Mouse (Mus musculus): ENCODE data around the gene Fmo6. TPM values are rescaled to one million over a fixed set of nuclear protein-coding genes. Genes with fewer than 3 reads are reported as not detected.

Gene Fmo6
- not detected for polyA plus RNA-seq (2012; fragmentation: generic; extraction: Trizol)
- long read RNA-seq, experiment 1: 0 reads
- long read RNA-seq, experiment 2: 0 reads

DNA sequence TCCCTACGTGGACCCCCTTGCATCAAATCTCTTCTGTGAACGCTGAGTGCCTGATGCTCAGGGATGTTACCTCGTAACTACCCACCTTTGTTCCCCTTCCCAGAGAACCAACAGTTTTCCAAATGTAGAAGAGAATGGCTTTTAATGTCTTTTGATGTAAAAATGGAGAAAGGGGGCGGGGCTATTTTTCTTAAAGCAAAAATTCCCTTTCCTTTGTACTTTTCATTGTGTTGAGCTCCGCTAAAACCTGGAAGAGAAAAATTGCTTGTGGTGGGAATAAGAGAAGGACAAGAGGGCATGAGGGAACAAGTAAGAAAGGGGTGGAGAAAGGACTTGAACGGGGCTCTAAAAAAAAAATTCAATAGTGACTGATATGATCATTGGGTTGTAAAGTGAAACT lies at the start of gene Fmo6:
TSS of gene Fmo6 (minus strand) at position 101 of the 400 bp plus-strand sequence.
- TF ChIP-seq MYOD1 (IDR thresholded peaks at IDR 0.05; ENCODE audit: control insufficient read depth, insufficient read length, low read depth) (no peak), MAX (IDR thresholded peaks at IDR 0.05) (no peak), MYOG (IDR thresholded peaks at IDR 0.05; ENCODE audit: control insufficient read depth, extremely low read depth, insufficient read length) (no peak), FOSL1 (IDR thresholded peaks at IDR 0.05; ENCODE audit: insufficient read depth, low read length, poor library complexity, severe bottlenecking) (no peak), CTCF (IDR thresholded peaks at IDR 0.05; ENCODE audit: control insufficient read depth, insufficient read depth, insufficient read length) (no peak), CEBPB (IDR thresholded peaks at IDR 0.05; ENCODE audit: low read depth) (no peak), USF1 (IDR thresholded peaks at IDR 0.05; ENCODE audit: low read depth) (no peak)
- Histone ChIP-seq H3K4me3 (ENCODE audit: insufficient read depth, poor library complexity, severe bottlenecking) (no peak within 1 kb of the TSS), H3ac (ENCODE audit: control insufficient read depth, insufficient read length, low read depth) (no peak within 1 kb of the TSS), H3K79me2 (ENCODE audit: control insufficient read depth, insufficient read depth) (no peaks in the 10 kb centered on the region), H3K79me3 (ENCODE audit: low read depth) (no peaks in the 10 kb centered on the region), H3K36me3 (ENCODE audit: control insufficient read depth, insufficient read depth) (no peaks in the 10 kb centered on the region), H3K27me3 (ENCODE audit: control insufficient read depth, insufficient read depth, insufficient read length) (no peaks in the 10 kb centered on the region)

DNA sequence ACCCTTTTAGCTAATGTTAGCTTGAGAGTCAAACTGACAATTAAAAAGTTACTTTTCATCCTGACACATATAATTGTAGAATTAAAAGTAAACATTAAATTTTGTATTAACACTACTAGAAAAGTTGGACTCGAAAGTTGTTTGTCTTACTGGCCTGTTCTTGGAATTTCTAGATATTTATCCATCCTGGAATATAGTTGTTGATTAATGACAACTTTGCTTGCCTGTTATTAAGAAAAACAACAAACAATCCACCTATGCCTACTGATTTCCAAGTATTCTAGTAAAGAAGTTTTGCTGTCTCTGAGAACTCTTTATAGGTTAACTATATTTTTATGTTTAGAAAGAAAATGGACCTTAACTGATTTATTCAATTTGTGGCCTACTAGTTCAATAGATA lies 49.5 kb upstream of the Fmo6 start:
- Histone ChIP-seq H3K79me3 (ENCODE audit: low read depth) (no peaks in the 10 kb centered on the region), H3ac (ENCODE audit: control insufficient read depth, insufficient read length, low read depth) (no peak overlapping the region), H3K79me2 (ENCODE audit: control insufficient read depth, insufficient read depth) (no peaks in the 10 kb centered on the region), H3K4me3 (ENCODE audit: insufficient read depth, poor library complexity, severe bottlenecking) (no peak overlapping the region), H3K27me3 (ENCODE audit: control insufficient read depth, insufficient read depth, insufficient read length) (no peaks in the 10 kb centered on the region), H3K36me3 (ENCODE audit: control insufficient read depth, insufficient read depth) (no peaks in the 10 kb centered on the region)
- no peak for TF ChIP-seq CTCF (IDR thresholded peaks at IDR 0.05; ENCODE audit: control insufficient read depth, insufficient read depth, insufficient read length)
- TF ChIP-seq FOSL1 (IDR thresholded peaks at IDR 0.05; ENCODE audit: insufficient read depth, low read length, poor library complexity, severe bottlenecking): no peak
- TF ChIP-seq CEBPB (IDR thresholded peaks at IDR 0.05; ENCODE audit: low read depth): no peak
- no peak for TF ChIP-seq MYOD1 (IDR thresholded peaks at IDR 0.05; ENCODE audit: control insufficient read depth, insufficient read length, low read depth)
- TF ChIP-seq USF1 (IDR thresholded peaks at IDR 0.05; ENCODE audit: low read depth): no peak
- TF ChIP-seq MYOG (IDR thresholded peaks at IDR 0.05; ENCODE audit: control insufficient read depth, extremely low read depth, insufficient read length): no peak
- no peak for TF ChIP-seq MAX (IDR thresholded peaks at IDR 0.05)

GRCm38 (mm10) chr1:162986121-162986748 lies 48.9 kb upstream of the Fmo6 start:
- no peaks in the 10 kb centered on the region for H3K79me3 ChIP-seq (ENCODE audit: low read depth)
- no peaks in the 10 kb centered on the region for H3K36me3 ChIP-seq (ENCODE audit: control insufficient read depth, insufficient read depth)
- no peak overlapping the region for H3ac ChIP-seq (ENCODE audit: control insufficient read depth, insufficient read length, low read depth)
- H3K4me3 ChIP-seq (ENCODE audit: insufficient read depth, poor library complexity, severe bottlenecking): no peak overlapping the region
- no peaks in the 10 kb centered on the region for H3K27me3 ChIP-seq (ENCODE audit: control insufficient read depth, insufficient read depth, insufficient read length)
- no peak for TF ChIP-seq USF1 (IDR thresholded peaks at IDR 0.05; ENCODE audit: low read depth)
- no peak for TF ChIP-seq MYOD1 (IDR thresholded peaks at IDR 0.05; ENCODE audit: control insufficient read depth, insufficient read length, low read depth)
- no peak for TF ChIP-seq CTCF (IDR thresholded peaks at IDR 0.05; ENCODE audit: control insufficient read depth, insufficient read depth, insufficient read length)
- TF ChIP-seq FOSL1 (IDR thresholded peaks at IDR 0.05; ENCODE audit: insufficient read depth, low read length, poor library complexity, severe bottlenecking): no peak
- TF ChIP-seq MYOG (IDR thresholded peaks at IDR 0.05; ENCODE audit: control insufficient read depth, extremely low read depth, insufficient read length): no peak
- TF ChIP-seq CEBPB (IDR thresholded peaks at IDR 0.05; ENCODE audit: low read depth): no peak
- TF ChIP-seq MAX (IDR thresholded peaks at IDR 0.05): no peak
- H3K79me2 ChIP-seq (ENCODE audit: control insufficient read depth, insufficient read depth): no peaks in the 10 kb centered on the region

DNA sequence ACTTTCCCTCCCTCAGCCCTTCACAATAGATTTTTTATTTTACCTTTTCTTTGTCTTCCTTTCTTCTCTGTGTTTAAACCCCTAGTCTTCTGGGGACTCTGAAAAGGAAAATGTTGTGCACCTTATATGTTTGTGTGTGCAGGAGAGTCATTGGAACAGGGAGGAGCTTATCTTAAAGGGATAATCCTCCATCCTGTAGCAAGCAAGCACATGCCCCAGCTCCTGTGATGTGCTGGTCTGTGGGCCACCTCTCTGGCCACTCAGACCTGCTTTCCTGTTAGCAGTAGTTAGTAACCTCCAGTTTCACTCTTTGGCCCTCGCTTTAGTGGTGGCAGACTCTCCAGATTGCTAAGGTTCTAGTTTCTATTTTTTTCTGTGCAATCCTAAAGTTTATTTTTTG lies 47.1 kb upstream of the Fmo6 start, which contains the start of gene Fmo3:
TSS of gene Fmo3 (minus strand) at position 101 of the 400 bp plus-strand sequence.
- H3K4me3 ChIP-seq (ENCODE audit: insufficient read depth, poor library complexity, severe bottlenecking): no peak within 1 kb of the TSS
- no peaks in the 10 kb centered on the region for H3K79me3 ChIP-seq (ENCODE audit: low read depth)
- no peaks in the 10 kb centered on the region for H3K79me2 ChIP-seq (ENCODE audit: control insufficient read depth, insufficient read depth)
- H3K27me3 ChIP-seq (ENCODE audit: control insufficient read depth, insufficient read depth, insufficient read length): no peaks in the 10 kb centered on the region
- TF ChIP-seq FOSL1 (IDR thresholded peaks at IDR 0.05; ENCODE audit: insufficient read depth, low read length, poor library complexity, severe bottlenecking): no peak
- TF ChIP-seq USF1 (IDR thresholded peaks at IDR 0.05; ENCODE audit: low read depth): no peak
- TF ChIP-seq MYOG (IDR thresholded peaks at IDR 0.05; ENCODE audit: control insufficient read depth, extremely low read depth, insufficient read length): no peak
- no peak for TF ChIP-seq CEBPB (IDR thresholded peaks at IDR 0.05; ENCODE audit: low read depth)
- TF ChIP-seq CTCF (IDR thresholded peaks at IDR 0.05; ENCODE audit: control insufficient read depth, insufficient read depth, insufficient read length): no peak
- no peak for TF ChIP-seq MAX (IDR thresholded peaks at IDR 0.05)
- TF ChIP-seq MYOD1 (IDR thresholded peaks at IDR 0.05; ENCODE audit: control insufficient read depth, insufficient read length, low read depth): no peak
- no peaks in the 10 kb centered on the region for H3K36me3 ChIP-seq (ENCODE audit: control insufficient read depth, insufficient read depth)
- H3ac ChIP-seq (ENCODE audit: control insufficient read depth, insufficient read length, low read depth): no peak within 1 kb of the TSS

DNA sequence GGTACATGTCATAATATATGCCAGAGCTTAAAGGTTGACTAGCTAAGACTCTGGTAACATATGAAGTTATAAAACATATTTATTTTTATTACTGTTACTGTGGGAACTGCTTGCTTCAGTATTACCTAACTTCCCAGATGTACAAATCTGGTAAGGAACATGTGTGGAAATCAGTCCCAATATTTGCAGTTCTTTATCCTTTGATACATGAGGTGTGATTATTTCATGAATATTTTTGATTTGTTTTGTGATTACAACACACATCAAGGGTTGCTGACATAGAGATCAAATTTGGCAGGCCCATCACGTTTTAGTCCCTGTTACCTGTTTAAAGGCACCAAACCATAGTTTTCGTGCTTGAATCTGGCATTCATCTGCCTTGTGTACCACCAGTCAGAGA lies 26.2 kb upstream of the Fmo6 start:
- Histone ChIP-seq H3ac (ENCODE audit: control insufficient read depth, insufficient read length, low read depth) (no peak overlapping the region), H3K27me3 (ENCODE audit: control insufficient read depth, insufficient read depth, insufficient read length) (peaks cover 3% of the 10 kb centered on the region), H3K79me2 (ENCODE audit: control insufficient read depth, insufficient read depth) (no peaks in the 10 kb centered on the region), H3K79me3 (ENCODE audit: low read depth) (no peaks in the 10 kb centered on the region), H3K36me3 (ENCODE audit: control insufficient read depth, insufficient read depth) (no peaks in the 10 kb centered on the region), H3K4me3 (ENCODE audit: insufficient read depth, poor library complexity, severe bottlenecking) (no peak overlapping the region)
- no peak for TF ChIP-seq USF1 (IDR thresholded peaks at IDR 0.05; ENCODE audit: low read depth)
- TF ChIP-seq CTCF (IDR thresholded peaks at IDR 0.05; ENCODE audit: control insufficient read depth, insufficient read depth, insufficient read length): no peak
- TF ChIP-seq FOSL1 (IDR thresholded peaks at IDR 0.05; ENCODE audit: insufficient read depth, low read length, poor library complexity, severe bottlenecking): no peak
